Mouse (Mus musculus): ENCODE results near the gene Taldo1. TPM values are rescaled to one million over a fixed set of nuclear protein-coding genes. Genes with fewer than 3 reads are reported as not detected.
"Not testable (repeated sequence)": the region's sequence is repeated elsewhere in the genome, so short reads cannot be mapped to it uniquely, and the experiment has no call there.

Taldo1 gene
- polyA plus RNA-seq, 1 experiment from 2014 or later, result 291 TPM

DNA sequence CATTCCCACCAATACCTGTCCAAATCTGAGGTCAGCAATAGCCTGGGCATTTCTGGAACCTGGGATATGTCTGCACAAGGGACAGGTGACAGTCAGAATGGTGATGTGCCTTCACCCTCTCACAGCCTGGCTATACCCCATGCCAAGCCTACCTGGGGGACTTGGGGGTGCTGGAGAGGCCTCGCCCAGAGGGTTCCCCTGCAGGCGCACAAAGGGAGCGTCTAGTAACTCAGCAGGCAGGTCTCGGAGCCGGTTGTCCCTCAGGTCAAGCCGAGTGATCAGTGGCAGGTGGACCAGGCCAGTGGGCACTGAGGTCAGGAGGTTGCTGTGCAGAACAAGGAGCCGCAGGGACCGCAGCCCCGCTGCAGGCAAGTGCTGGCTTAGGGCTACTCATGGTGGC, 49.5 kb downstream of the Taldo1 start:
- Histone ChIP-seq H3K4me1 (ENCODE audit: control insufficient read depth, insufficient read depth, low read length) (peaks cover 6% of the 10 kb centered on the region), H3K27ac (ENCODE audit: low read length) (no peak overlapping the region), H3K4me2 (ENCODE audit: low read length) (no peak overlapping the region), H3K36me3 (ENCODE audit: control insufficient read depth, insufficient read depth, low read length) (no peaks in the 10 kb centered on the region), H3K4me3 (ENCODE audit: low read depth, low read length) (no peak overlapping the region), H3K9me3 (replicated peaks; ENCODE audit: control insufficient read depth, low read length, poor library complexity, severe bottlenecking) (no peaks in the 10 kb centered on the region), H3K9ac (ENCODE audit: low read depth, low read length) (no peak overlapping the region), H3K27me3 (ENCODE audit: control insufficient read depth, insufficient read depth, low read depth, low read length) (no peaks in the 10 kb centered on the region)
- 92% methylated on average over 9 of the region's 9 CpGs for WGBS
- no peak for ATAC-seq

DNA sequence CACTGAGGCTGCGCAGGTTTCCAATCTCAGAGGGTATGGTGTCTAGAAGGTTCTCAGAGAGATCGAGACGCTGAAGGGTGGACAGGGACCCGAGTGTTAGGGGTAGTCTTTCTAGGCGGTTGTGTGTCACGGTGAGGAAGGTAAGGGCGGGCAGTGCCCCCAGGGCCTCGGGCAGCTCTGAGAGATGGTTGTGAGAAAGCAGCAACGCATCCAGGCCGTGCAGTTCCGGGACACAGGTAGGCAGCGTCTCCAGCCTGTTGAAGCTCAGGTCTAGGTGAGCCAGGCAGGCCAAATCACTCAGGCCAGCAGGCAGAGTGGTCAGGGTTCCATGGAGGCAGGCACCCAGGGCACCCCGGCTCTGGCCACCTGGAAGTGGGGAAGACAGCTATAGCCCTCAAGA, 50.2 kb downstream of the Taldo1 start:
- Histone ChIP-seq H3K4me3 (ENCODE audit: low read depth, low read length) (no peak overlapping the region), H3K9ac (ENCODE audit: low read depth, low read length) (no peak overlapping the region), H3K36me3 (ENCODE audit: control insufficient read depth, insufficient read depth, low read length) (no peaks in the 10 kb centered on the region), H3K4me2 (ENCODE audit: low read length) (0 out of 2 replicates have a peak overlapping the region, but pooled peaks have one; percentile 6), H3K27me3 (ENCODE audit: control insufficient read depth, insufficient read depth, low read depth, low read length) (no peaks in the 10 kb centered on the region), H3K27ac (ENCODE audit: low read length) (no peak overlapping the region), H3K9me3 (replicated peaks; ENCODE audit: control insufficient read depth, low read length, poor library complexity, severe bottlenecking) (no peaks in the 10 kb centered on the region), H3K4me1 (ENCODE audit: control insufficient read depth, insufficient read depth, low read length) (peaks cover 2% of the 10 kb centered on the region; the same call in 1 of the 2 replicates)
- no peak for ATAC-seq
- 95% methylated on average over 13 of the region's 13 CpGs for WGBS

DNA sequence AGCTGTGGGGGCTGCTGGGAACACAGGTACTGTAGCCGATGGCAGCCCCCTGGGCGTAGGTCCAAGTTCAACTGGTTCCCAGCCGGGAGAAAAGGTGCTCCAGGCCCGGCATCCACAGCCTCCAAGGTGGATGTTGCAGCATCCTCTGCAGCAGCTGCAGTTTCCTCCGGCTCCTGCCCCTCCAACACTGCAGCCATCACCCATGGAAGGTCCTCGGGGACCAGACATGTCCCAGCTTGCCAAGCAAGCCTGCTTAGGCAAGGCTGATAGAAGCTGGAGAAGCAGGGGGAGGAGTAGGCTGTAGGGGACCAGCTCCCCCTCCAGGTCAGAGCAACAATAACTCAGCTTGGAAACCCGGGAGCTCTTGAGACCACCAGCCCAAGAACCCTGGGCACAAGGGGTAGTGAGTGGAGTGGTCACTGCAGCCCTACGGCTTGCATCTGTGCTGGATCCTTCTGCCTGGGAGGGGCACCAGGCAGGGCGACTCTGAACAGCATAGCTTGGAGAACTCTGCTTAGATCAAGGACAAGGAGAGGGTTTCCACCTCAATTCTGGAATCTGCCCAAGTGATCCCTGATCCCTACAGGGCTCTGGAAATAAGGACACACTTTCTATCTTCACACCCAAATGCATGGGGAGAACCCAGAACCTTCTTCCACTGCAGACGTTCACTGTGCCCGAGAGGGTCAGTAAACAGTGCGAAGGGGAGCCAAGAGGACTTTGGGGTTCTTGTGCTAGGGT, 51.3 kb downstream of the Taldo1 start:
- Histone ChIP-seq H3K4me1 (ENCODE audit: control insufficient read depth, insufficient read depth, low read length) (peaks cover 2% of the 10 kb centered on the region), H3K27ac (ENCODE audit: low read length) (no peak overlapping the region)
- WGBS, result 30% methylated on average over 12 of the region's 12 CpGs

GRCm38 (mm10) chr7:141443828-141444237, 51.8 kb downstream of the Taldo1 start, which contains the start of gene Pidd1:
Pidd1 (minus strand) TSS chr7:141444025.
- H3K9me3 ChIP-seq (replicated peaks; ENCODE audit: control insufficient read depth, low read length, poor library complexity, severe bottlenecking), result no peaks in the 10 kb centered on the region
- no peaks in the 10 kb centered on the region; the same call in 1 of the 2 replicates for H3K36me3 ChIP-seq (ENCODE audit: control insufficient read depth, insufficient read depth, low read length)
- no peak within 1 kb of the TSS for H3K27ac ChIP-seq (ENCODE audit: low read length)
- no peak for ATAC-seq
- peak within 1 kb of the TSS; percentile 32 for H3K4me3 ChIP-seq (ENCODE audit: low read depth, low read length)
- H3K27me3 ChIP-seq (ENCODE audit: control insufficient read depth, insufficient read depth, low read depth, low read length), result no peaks in the 10 kb centered on the region
- WGBS, result under 1% methylated on average over 25 of the region's 25 CpGs
- H3K9ac ChIP-seq (ENCODE audit: low read depth, low read length), result peak within 1 kb of the TSS; percentile 50
- H3K4me1 ChIP-seq (ENCODE audit: control insufficient read depth, insufficient read depth, low read length), result peaks cover 7% of the 10 kb centered on the region
- peak within 1 kb of the TSS; percentile 50 for H3K4me2 ChIP-seq (ENCODE audit: low read length)

More for the DNA sequence above, 51.3 kb downstream of the Taldo1 start:
- no peak for ATAC-seq
- Histone ChIP-seq H3K9me3 (replicated peaks; ENCODE audit: control insufficient read depth, low read length, poor library complexity, severe bottlenecking) (no peaks in the 10 kb centered on the region), H3K36me3 (ENCODE audit: control insufficient read depth, insufficient read depth, low read length) (no peaks in the 10 kb centered on the region), H3K27me3 (ENCODE audit: control insufficient read depth, insufficient read depth, low read depth, low read length) (no peaks in the 10 kb centered on the region), H3K4me2 (ENCODE audit: low read length) (peak overlapping the region; percentile 50), H3K4me3 (ENCODE audit: low read depth, low read length) (peak overlapping the region; percentile 32), H3K9ac (ENCODE audit: low read depth, low read length) (peak overlapping the region; percentile 50)

- ATAC-seq; H3K27ac ChIP-seq (ENCODE audit: low read length); H3K4me3 ChIP-seq (ENCODE audit: low read depth, low read length); H3K27me3 ChIP-seq (ENCODE audit: control insufficient read depth, insufficient read depth, low read depth, low read length); H3K9me3 ChIP-seq (replicated peaks; ENCODE audit: control insufficient read depth, low read length, poor library complexity, severe bottlenecking); H3K9ac ChIP-seq (ENCODE audit: low read depth, low read length); H3K36me3 ChIP-seq (ENCODE audit: control insufficient read depth, insufficient read depth, low read length): not testable (repeated sequence)
- 73% methylated on average over 3 of the region's 3 CpGs for WGBS
- peak overlapping the region; percentile 60 for H3K4me2 ChIP-seq (ENCODE audit: low read length)
- H3K4me1 ChIP-seq (ENCODE audit: control insufficient read depth, insufficient read depth, low read length), result peaks cover 13% of the 10 kb centered on the region
Observed at GRCm38 (mm10) chr7:141446374-141446773, 54.4 kb downstream of the Taldo1 start.

DNA sequence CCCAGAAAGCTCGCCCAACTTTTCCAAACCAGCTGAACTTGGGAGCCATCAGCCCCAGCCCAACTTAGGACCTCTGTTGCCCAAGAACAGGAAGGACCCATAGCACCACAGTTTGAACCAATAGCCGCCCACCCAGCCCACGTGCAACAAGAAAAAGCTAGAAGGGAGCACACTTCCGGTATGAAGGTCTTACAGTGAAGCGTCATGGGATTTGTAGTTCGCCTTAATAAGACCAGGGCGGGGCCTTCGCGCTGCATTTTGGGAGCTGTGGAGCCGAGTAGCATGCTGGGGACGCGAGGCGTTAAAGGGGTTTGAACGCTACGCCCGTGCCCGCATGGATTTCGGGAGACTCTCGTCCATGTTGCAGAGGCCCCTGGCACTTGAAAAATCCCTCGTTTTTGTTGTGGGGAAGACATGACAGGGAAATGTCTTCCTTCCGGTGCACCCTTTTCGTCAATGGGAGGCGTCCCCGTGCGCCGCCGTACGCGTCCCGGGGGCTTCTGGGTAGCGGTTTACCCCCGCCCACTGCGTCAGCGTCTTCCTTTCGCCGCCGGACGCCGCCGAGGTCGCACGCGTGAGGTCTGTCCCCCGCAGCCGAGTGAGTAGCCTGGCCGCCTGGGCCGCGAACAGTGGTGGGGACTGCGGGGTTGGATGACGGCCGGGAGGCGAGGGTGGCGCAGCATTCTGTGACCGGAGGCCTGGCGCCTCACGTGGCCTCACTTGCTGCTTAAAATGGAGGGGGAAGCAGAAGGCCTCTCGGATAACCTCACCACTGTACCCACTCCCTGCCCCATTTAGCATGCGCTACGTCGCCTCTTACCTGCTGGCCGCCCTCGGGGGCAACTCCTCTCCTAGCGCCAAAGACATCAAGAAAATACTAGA, 55.4 kb downstream of the Taldo1 start, which contains the start of gene Rplp2:
Gene Rplp2 (plus strand): TSS at position 261 of the 882 bp plus-strand sequence.
- H3K9ac ChIP-seq (ENCODE audit: low read depth, low read length), result peak within 1 kb of the TSS; percentile 85
- H3K36me3 ChIP-seq (ENCODE audit: control insufficient read depth, insufficient read depth, low read length), result peaks cover 14% of the 10 kb centered on the region; the same call in 1 of the 2 replicates
- under 1% methylated on average over 63 of the region's 63 CpGs for WGBS
- H3K27ac ChIP-seq (ENCODE audit: low read length), result peak within 1 kb of the TSS; percentile 97
- peak within 1 kb of the TSS; percentile 68 for H3K4me2 ChIP-seq (ENCODE audit: low read length)
- ATAC-seq, result peak; percentile 95
- H3K27me3 ChIP-seq (ENCODE audit: control insufficient read depth, insufficient read depth, low read depth, low read length), result no peaks in the 10 kb centered on the region
- H3K4me1 ChIP-seq (ENCODE audit: control insufficient read depth, insufficient read depth, low read length), result peaks cover 13% of the 10 kb centered on the region
- H3K4me3 ChIP-seq (ENCODE audit: low read depth, low read length), result peak within 1 kb of the TSS; percentile 87
- no peaks in the 10 kb centered on the region for H3K9me3 ChIP-seq (replicated peaks; ENCODE audit: control insufficient read depth, low read length, poor library complexity, severe bottlenecking)

- Histone ChIP-seq H3K4me2 (ENCODE audit: low read length) (no peak overlapping the region), H3K27me3 (ENCODE audit: control insufficient read depth, insufficient read depth, low read depth, low read length) (no peaks in the 10 kb centered on the region), H3K4me3 (ENCODE audit: low read depth, low read length) (no peak overlapping the region), H3K4me1 (ENCODE audit: control insufficient read depth, insufficient read depth, low read length) (peaks cover 23% of the 10 kb centered on the region), H3K9me3 (replicated peaks; ENCODE audit: control insufficient read depth, low read length, poor library complexity, severe bottlenecking) (no peaks in the 10 kb centered on the region), H3K27ac (ENCODE audit: low read length) (no peak overlapping the region), H3K36me3 (ENCODE audit: control insufficient read depth, insufficient read depth, low read length) (peaks cover 14% of the 10 kb centered on the region; the same call in 1 of the 2 replicates), H3K9ac (ENCODE audit: low read depth, low read length) (no peak overlapping the region)
- ATAC-seq, result no peak
Observed at GRCm38 (mm10) chr7:141451928-141452327, 59.9 kb downstream of the Taldo1 start.

All from midbrain, embryonic 16.5 days (tissue).